Mouse (Mus musculus): ENCODE results near the gene Icam1. TPM values are rescaled to one million over a fixed set of nuclear protein-coding genes. Genes with fewer than 3 reads are reported as not detected.

The Icam1 gene
- total and polyA plus RNA-seq, 3 experiments: 70.6 to 202 (median 102) TPM

DNA sequence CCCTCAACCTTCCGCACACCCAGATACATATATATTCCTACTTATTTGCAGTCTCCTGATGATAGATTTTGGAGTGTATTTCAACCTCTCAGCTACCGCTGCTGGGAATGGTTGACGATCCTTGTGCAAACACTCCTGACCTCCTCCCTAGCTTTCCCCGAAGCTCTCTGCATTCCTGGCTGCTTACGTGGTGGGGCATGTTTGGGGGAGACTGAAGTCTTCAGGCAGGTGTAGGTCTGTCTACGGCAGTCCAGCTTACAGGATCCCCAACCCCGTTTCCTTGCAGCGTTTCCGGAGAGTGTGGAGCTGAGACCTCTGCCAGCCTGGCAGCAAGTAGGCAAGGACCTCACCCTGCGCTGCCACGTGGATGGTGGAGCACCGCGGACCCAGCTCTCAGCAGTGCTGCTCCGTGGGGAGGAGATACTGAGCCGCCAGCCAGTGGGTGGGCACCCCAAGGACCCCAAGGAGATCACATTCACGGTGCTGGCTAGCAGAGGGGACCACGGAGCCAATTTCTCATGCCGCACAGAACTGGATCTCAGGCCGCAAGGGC lies 9.5 kb downstream of the Icam1 start:
- dilution Hi-C loops (cut with MboI; ENCODE audit: extremely low pct_ligation_motif_present, extremely low pct_unique_long_range_greater_than_20kb, low sequenced_read_pairs): no loop called here

DNA sequence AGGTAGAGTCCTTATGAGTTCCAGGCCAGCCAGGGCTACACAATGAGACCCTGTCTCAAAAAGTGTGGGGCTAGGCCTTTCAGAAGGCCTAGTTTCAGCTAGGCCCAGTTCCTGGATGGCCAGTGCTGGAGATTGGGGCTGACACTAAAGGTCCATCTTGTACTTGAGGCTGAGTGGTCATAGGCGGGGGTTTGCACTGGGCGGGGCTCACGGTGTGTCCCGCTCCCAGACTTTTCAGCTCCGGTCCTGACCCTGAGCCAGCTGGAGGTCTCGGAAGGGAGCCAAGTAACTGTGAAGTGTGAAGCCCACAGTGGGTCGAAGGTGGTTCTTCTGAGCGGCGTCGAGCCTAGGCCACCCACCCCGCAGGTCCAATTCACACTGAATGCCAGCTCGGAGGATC lies 11.1 kb downstream of the Icam1 start:
- no peaks in the 10 kb centered on the region for H3K9me3 ChIP-seq (replicated peaks; ENCODE audit: low read length)
- H3K4me3 ChIP-seq (replicated peaks in 1 of 3; ENCODE audit: low read depth in 2 of 3, low read length in 2 of 3, poor library complexity in 1 of 3): no peak overlapping the region
- H3K9ac ChIP-seq (ENCODE audit: insufficient read depth, low read depth): no peak overlapping the region
- H3K27ac ChIP-seq (ENCODE audit: insufficient read depth, low read depth): no peak overlapping the region
- H3K79me2 ChIP-seq (replicated peaks; ENCODE audit: control insufficient read depth, extremely low read depth, insufficient read depth, poor library complexity, severe bottlenecking): peaks cover 33% of the 10 kb centered on the region
- H3K36me3 ChIP-seq (replicated peaks in 1 of 2; ENCODE audit: control insufficient read depth in 1 of 2, insufficient read depth in 1 of 2, low read length in 1 of 2): peaks cover 53 to 66% of the 10 kb centered on the region in 2 experiments
- TF ChIP-seq TCF12 (IDR thresholded peaks at IDR 0.05; ENCODE audit: low read depth, low read length) (no peak), MEF2A (IDR thresholded peaks at IDR 0.05; ENCODE audit: borderline replicate concordance, low read depth, low read length) (no peak), RAD21 (IDR thresholded peaks at IDR 0.05; ENCODE audit: low read depth, low read length) (no peak), UBTF (IDR thresholded peaks at IDR 0.05; ENCODE audit: low read depth, low read length) (no peak), POLR2AphosphoS2 (IDR thresholded peaks at IDR 0.05; ENCODE audit: low read depth, low read length) (no peak), POLR2A (IDR thresholded peaks at IDR 0.05; ENCODE audit: low read depth, low read length) (no peak), EP300 (IDR thresholded peaks at IDR 0.05; ENCODE audit: low read length) (no peak), GABPA (IDR thresholded peaks at IDR 0.05; ENCODE audit: insufficient replicate concordance, low read depth, low read length) (no peak), ELF1 (IDR thresholded peaks at IDR 0.05; ENCODE audit: low read depth, low read length) (no peak), CTCF (conservative IDR thresholded peaks at IDR 0.05 in 1 of 2, IDR thresholded peaks at IDR 0.05 in 1 of 2; ENCODE audit: low read depth in 2 of 2, low read length in 2 of 2) (no peak), ZNF384 (IDR thresholded peaks at IDR 0.05; ENCODE audit: low read depth, low read length) (no peak), MXI1 (IDR thresholded peaks at IDR 0.05; ENCODE audit: low read depth, low read length) (no peak), JUN (IDR thresholded peaks at IDR 0.05; ENCODE audit: insufficient read depth, low read depth, low read length) (no peak), RCOR1 (conservative IDR thresholded peaks at IDR 0.05; ENCODE audit: low read depth, low read length) (no peak), USF1 (IDR thresholded peaks at IDR 0.05; ENCODE audit: low read depth, low read length) (no peak), ZKSCAN1 (IDR thresholded peaks at IDR 0.05; ENCODE audit: borderline replicate concordance, low read depth, low read length) (no peak), PAX5 (IDR thresholded peaks at IDR 0.05; ENCODE audit: low read length) (no peak)
- dilution Hi-C loops (cut with MboI; ENCODE audit: extremely low pct_ligation_motif_present, extremely low pct_unique_long_range_greater_than_20kb, low sequenced_read_pairs): no loop called here
- H3K4me2 ChIP-seq (ENCODE audit: insufficient read depth, low read depth, poor library complexity, severe bottlenecking): no peak overlapping the region
- no peak for DNase-seq (ENCODE audit: extremely low read depth)
- H3K27me3 ChIP-seq (replicated peaks): no peaks in the 10 kb centered on the region
- peaks cover 9 to 46% of the 10 kb centered on the region in 2 experiments for H3K4me1 ChIP-seq (ENCODE audit: control insufficient read depth in 1 of 2, insufficient read depth in 2 of 2)
- in situ Hi-C loops (cut with MboI; ENCODE audit: low pct_ligation_motif_present, low pct_unique_long_range_greater_than_20kb, low sequenced_read_pairs): loop anchor here (5.0 kb wide), 1 partner anchor 45 kb away; the partner anchor contains the start of genes Fdx1l and Gm49373

More for the DNA sequence above, 9.5 kb downstream of the Icam1 start:
- Histone ChIP-seq H3K79me2 (replicated peaks; ENCODE audit: control insufficient read depth, extremely low read depth, insufficient read depth, poor library complexity, severe bottlenecking) (peaks cover 48% of the 10 kb centered on the region), H3K4me2 (ENCODE audit: insufficient read depth, low read depth, poor library complexity, severe bottlenecking) (no peak overlapping the region), H3K9me3 (replicated peaks; ENCODE audit: low read length) (no peaks in the 10 kb centered on the region), H3K36me3 (replicated peaks in 1 of 2; ENCODE audit: control insufficient read depth in 1 of 2, insufficient read depth in 1 of 2, low read length in 1 of 2) (peaks cover 67 to 81% of the 10 kb centered on the region in 2 experiments), H3K4me1 (ENCODE audit: control insufficient read depth in 1 of 2, insufficient read depth in 2 of 2) (peaks cover 18 to 61% of the 10 kb centered on the region in 2 experiments), H3K27me3 (replicated peaks) (no peaks in the 10 kb centered on the region), H3K9ac (ENCODE audit: insufficient read depth, low read depth) (no peak overlapping the region), H3K4me3 (replicated peaks in 1 of 3; ENCODE audit: low read depth in 2 of 3, low read length in 2 of 3, poor library complexity in 1 of 3) (no peak overlapping the region), H3K27ac (ENCODE audit: insufficient read depth, low read depth) (no peak overlapping the region)
- TF ChIP-seq GABPA (IDR thresholded peaks at IDR 0.05; ENCODE audit: insufficient replicate concordance, low read depth, low read length) (no peak), HCFC1 (IDR thresholded peaks at IDR 0.05; ENCODE audit: low read depth, low read length) (no peak), MAZ (IDR thresholded peaks at IDR 0.05; ENCODE audit: low read depth, low read length) (no peak)
- in situ Hi-C loops (cut with MboI; ENCODE audit: low pct_ligation_motif_present, low pct_unique_long_range_greater_than_20kb, low sequenced_read_pairs): loop anchor here (5.0 kb wide), 1 partner anchor 47 kb away; the partner anchor contains the start of genes Fdx1l and Gm49373
- no peak for DNase-seq (ENCODE audit: extremely low read depth)

Data from CH12.LX (cell line).